Mouse (Mus musculus) embryonic facial prominence, embryonic 14.5 days (tissue): ENCODE data around the gene Igflr1. TPM values are rescaled to one million over a fixed set of nuclear protein-coding genes. Genes with fewer than 3 reads are reported as not detected.

Source experiments
- ATAC-seq: fragments of 200-750 bp; cut with Nextera tagmentation; 2 replicates; pipeline ENCODE4 v1.8.0; 2017; ENCODE audit warnings: low read depth, moderate number of reproducible peaks, moderate TSS enrichment
- DNase-seq: peaks from one replicate; pipeline ENCODE4 v3.0.0-alpha.2; 2015; ENCODE audit warnings: low spot score
- H3K27ac ChIP-seq: fragments of 300-500 bp; sonication (generic); replicated peaks from 2 replicates; pipeline ENCODE4 v1.5.1; 2014; ENCODE audit warnings: low read depth, mild to moderate bottlenecking, low read length, moderate library complexity
- H3K27me3 ChIP-seq: fragments of 300-500 bp; sonication (generic); replicated peaks from 2 replicates; pipeline ENCODE4 v1.6.1; 2014; ENCODE audit warnings: low read length; ENCODE audit not compliant: control insufficient read depth, insufficient read depth
- H3K36me3 ChIP-seq: fragments of 300-500 bp; sonication (generic); 2 replicates; pipeline ENCODE4 v1.6.1; 2014; ENCODE audit warnings: low read length, mixed read lengths; ENCODE audit not compliant: control insufficient read depth, insufficient read depth
- H3K4me1 ChIP-seq: fragments of 300-500 bp; sonication (generic); 2 replicates; pipeline ENCODE4 v1.6.1; 2014; ENCODE audit warnings: antibody characterized with exemption, low read length; ENCODE audit not compliant: control insufficient read depth, insufficient read depth
- H3K4me2 ChIP-seq: fragments of 300-500 bp; sonication (generic); 2 replicates; pipeline ENCODE4 v1.6.1; 2014; ENCODE audit warnings: low read depth, mild to moderate bottlenecking, low read length, moderate library complexity, mixed read lengths
- H3K4me3 ChIP-seq: fragments of 300-500 bp; sonication (generic); 2 replicates; pipeline ENCODE4 v1.5.1; 2014; ENCODE audit warnings: low read depth, mild to moderate bottlenecking, low read length
- H3K9ac ChIP-seq: fragments of 300-500 bp; sonication (generic); 2 replicates; pipeline ENCODE4 v1.6.1; 2014; ENCODE audit warnings: low read depth, mild to moderate bottlenecking, low read length, moderate library complexity, mixed read lengths
- H3K9me3 ChIP-seq: fragments of 300-500 bp; sonication (generic); 2 replicates; pipeline ENCODE4 v1.6.1; 2016; ENCODE audit warnings: low read length; ENCODE audit not compliant: control insufficient read depth
- WGBS: fragments of 180-500 bp; shearing (Covaris S2); extraction: QIAGEN DNeasy Blood & Tissue Kit; methylation state at CpG from one replicate; pipeline ENCODE4 v1.1.7; 2014; 5-methylcytosine and 5-hydroxymethylcytosine counted together
- polyA plus RNA-seq: library from polyadenylated mRNA; unstranded; fragments of >200 nt; fragmentation: Nextera tagmentation; extraction: Ambion mirVana; gene quantifications from 2 replicates; pipeline ENCODE4 v1.2.1, GENCODE M21; 2014

Igflr1 gene
- polyA plus RNA-seq, 1 experiment from 2014 or later = 2.1 TPM

- Histone ChIP-seq H3K36me3 (peaks cover 45% of the 10 kb centered on the region), H3K27me3 (no peaks in the 10 kb centered on the region), H3K4me2 (no peak overlapping the region), H3K4me3 (no peak overlapping the region), H3K27ac (no peak overlapping the region), H3K4me1 (peaks cover 11% of the 10 kb centered on the region), H3K9ac (no peak overlapping the region), H3K9me3 (no peaks in the 10 kb centered on the region)
- ATAC-seq = no peak
- WGBS = 100% methylated on average over 1 of the region's 1 CpGs
- DNase-seq = no peak
Observed at GRCm38 (mm10) chr7:30550603-30551002, 14.6 kb upstream of the Igflr1 start.

GRCm38 (mm10) chr7:30551445-30552101 lies 13.7 kb upstream of the Igflr1 start:
- DNase-seq = peak; percentile 91
- peak; percentile 74 for ATAC-seq
- peaks cover 46% of the 10 kb centered on the region for H3K36me3 ChIP-seq
- H3K4me2 ChIP-seq = peak overlapping the region; percentile 95
- H3K9me3 ChIP-seq = no peaks in the 10 kb centered on the region
- peak overlapping the region; percentile 65 for H3K4me3 ChIP-seq
- H3K27ac ChIP-seq = peak overlapping the region; percentile 98
- peaks cover 11% of the 10 kb centered on the region for H3K4me1 ChIP-seq
- peak overlapping the region; percentile 76 for H3K9ac ChIP-seq
- H3K27me3 ChIP-seq = no peaks in the 10 kb centered on the region
- 3% methylated on average over 10 of the region's 10 CpGs for WGBS

GRCm38 (mm10) chr7:30552102-30553020 lies 12.9 kb upstream of the Igflr1 start, which contains the start of the genes Hspb6 and Proser3:
Hspb6 (plus strand) TSS chr7:30552178.
Proser3 (minus strand) TSS chr7:30552299.
- H3K27me3 ChIP-seq = no peaks in the 10 kb centered on the region
- WGBS = under 1% methylated on average over 44 of the region's 44 CpGs
- H3K4me1 ChIP-seq = peaks cover 11% of the 10 kb centered on the region
- peak within 1 kb of the TSS; percentile 98 for H3K27ac ChIP-seq
- H3K9ac ChIP-seq = peak within 1 kb of the TSS; percentile 76
- peak; percentile 100 for DNase-seq
- no peaks in the 10 kb centered on the region for H3K9me3 ChIP-seq
- H3K4me3 ChIP-seq = peak within 1 kb of the TSS; percentile 65
- ATAC-seq = peak; percentile 97
- H3K36me3 ChIP-seq = peaks cover 49% of the 10 kb centered on the region
- peak within 1 kb of the TSS; percentile 95 for H3K4me2 ChIP-seq

- Histone ChIP-seq H3K9ac (peak overlapping the region; percentile 76), H3K9me3 (no peaks in the 10 kb centered on the region), H3K36me3 (peaks cover 49% of the 10 kb centered on the region), H3K4me2 (peak overlapping the region; percentile 95), H3K27ac (peak overlapping the region; percentile 98), H3K4me1 (peaks cover 12% of the 10 kb centered on the region), H3K4me3 (peak overlapping the region; percentile 65), H3K27me3 (no peaks in the 10 kb centered on the region)
- ATAC-seq = no peak
- 5% methylated on average over 23 of the region's 23 CpGs for WGBS
- peak; percentile 54 for DNase-seq
Observed at GRCm38 (mm10) chr7:30553021-30553589, 12.1 kb upstream of the Igflr1 start.

- peaks cover 41% of the 10 kb centered on the region for H3K36me3 ChIP-seq
- H3K4me3 ChIP-seq = peak overlapping the region; percentile 65
- H3K27me3 ChIP-seq = no peaks in the 10 kb centered on the region
- H3K9ac ChIP-seq = peak overlapping the region; percentile 76
- H3K4me2 ChIP-seq = peak overlapping the region; percentile 95
- H3K4me1 ChIP-seq = peaks cover 21% of the 10 kb centered on the region
- no peak for DNase-seq
- no peak for ATAC-seq
- H3K9me3 ChIP-seq = no peaks in the 10 kb centered on the region
- WGBS = 87% methylated on average over 22 of the region's 22 CpGs
- H3K27ac ChIP-seq = peak overlapping the region; percentile 98; the same call in 1 of the 2 replicates
Observed at GRCm38 (mm10) chr7:30553810-30554584, 11.2 kb upstream of the Igflr1 start.

GRCm38 (mm10) chr7:30556894-30557536 lies 8.2 kb upstream of the Igflr1 start:
- Histone ChIP-seq H3K4me3 (no peak overlapping the region), H3K9me3 (no peaks in the 10 kb centered on the region), H3K4me2 (no peak overlapping the region), H3K36me3 (peaks cover 37% of the 10 kb centered on the region), H3K4me1 (peaks cover 24% of the 10 kb centered on the region), H3K9ac (no peak overlapping the region), H3K27ac (no peak overlapping the region), H3K27me3 (no peaks in the 10 kb centered on the region)
- DNase-seq (no peak), ATAC-seq (no peak)
- WGBS = 94% methylated on average over 18 of the region's 18 CpGs

- peaks cover 21% of the 10 kb centered on the region for H3K4me1 ChIP-seq
- ATAC-seq = no peak
- WGBS = 92% methylated on average over 13 of the region's 13 CpGs
- peak overlapping the region; percentile 75; the same call in 1 of the 2 replicates for H3K4me3 ChIP-seq
- peak overlapping the region; percentile 71; the same call in 1 of the 2 replicates for H3K9ac ChIP-seq
- H3K36me3 ChIP-seq = peaks cover 37% of the 10 kb centered on the region
- no peak overlapping the region for H3K27ac ChIP-seq
- H3K4me2 ChIP-seq = peak overlapping the region; percentile 83
- no peaks in the 10 kb centered on the region for H3K27me3 ChIP-seq
- DNase-seq = no peak
- H3K9me3 ChIP-seq = no peaks in the 10 kb centered on the region
Observed at GRCm38 (mm10) chr7:30557901-30558514, 7.2 kb upstream of the Igflr1 start.
